8 mouse cellular contexts compared by ENCODE assay signal in the genomic region with DNA sequence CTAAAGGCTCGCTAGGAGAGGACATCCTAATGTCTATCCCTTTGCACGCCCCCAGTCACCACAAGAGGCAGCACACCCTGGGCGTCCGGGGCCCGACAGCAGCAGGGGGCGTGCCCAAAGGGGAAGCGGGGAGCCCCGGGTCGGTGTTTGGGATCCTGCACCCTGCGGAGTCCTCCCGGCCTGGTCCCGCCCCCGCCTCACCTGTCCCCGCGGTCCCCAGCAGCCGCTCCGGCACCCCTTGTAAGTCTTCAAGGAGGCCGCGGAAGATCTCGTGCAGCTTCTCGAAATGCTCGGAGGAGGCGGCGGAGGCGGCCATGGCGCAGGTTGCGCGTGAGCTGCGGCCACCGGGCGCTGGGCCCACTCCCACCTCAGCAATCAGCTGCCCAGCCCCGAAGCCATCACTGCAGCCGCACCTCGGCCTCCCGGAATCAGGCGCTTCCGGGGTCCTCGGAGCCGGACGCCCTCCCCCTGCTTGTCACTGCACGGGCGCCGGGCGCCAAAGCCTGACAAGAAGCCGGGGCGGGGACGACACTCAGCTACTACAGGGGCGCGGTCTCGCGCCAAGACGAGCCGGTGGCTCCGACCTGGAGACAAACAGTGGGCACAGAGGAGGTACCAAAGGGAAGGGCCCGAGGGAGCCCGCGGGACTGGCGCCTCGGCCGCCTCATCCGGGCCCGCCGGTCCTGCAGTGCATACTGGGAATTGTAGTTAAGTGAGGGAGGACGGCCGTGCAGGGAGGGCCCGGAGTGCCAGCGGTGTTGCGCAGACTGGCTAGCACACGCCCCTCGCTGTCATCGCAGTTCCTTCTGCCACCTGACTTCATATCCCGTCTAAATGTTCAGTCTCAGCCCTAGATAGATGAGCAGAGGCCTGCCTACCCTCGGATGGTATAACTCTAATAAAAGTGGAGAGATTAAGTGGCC. TPM values are rescaled to one million over a fixed set of nuclear protein-coding genes. Genes with fewer than 3 reads are reported as not detected.
A peak's percentile ranks its signal among the peaks of the same experiment; 100 is the strongest.
DNase-seq lines count a peak whose midpoint lies in the region; ATAC-seq and TF ChIP-seq lines count a peak whose summit lies in the region.

Gene Vti1b (minus strand): TSS at position 649 of the 923 bp plus-strand sequence.

- H3K36me3 ChIP-seq in hindbrain, postnatal 0 days (ENCODE audit: insufficient read depth, low read length): peaks cover 23% of the 10 kb centered on the region; the same call in 1 of the 2 replicates

- peak; percentile 69 for DNase-seq in WW6 (ENCODE audit: low read depth, low spot score)
- DNase-seq in cerebellum, postnatal 4 days (ENCODE audit: low spot score in 2 of 2): peak; percentile 77 to 81
- DNase-seq in gastrocnemius, adult 2 months: peak; percentile 94
- DNase-seq in hindbrain, postnatal 0 days (ENCODE audit: low spot score): peak; percentile 92
- peak; percentile 90 for DNase-seq in left cerebral cortex, adult 2 months (ENCODE audit: extremely low spot score in 1 of 2, low spot score in 2 of 2)
- DNase-seq in right cerebral cortex, adult 2 months (ENCODE audit: low spot score in 2 of 2): peak; percentile 87 to 95
- DNase-seq in urinary bladder, postnatal 14 days (ENCODE audit: low spot score): peak; percentile 90

- H3K4me2 ChIP-seq in hindbrain, postnatal 0 days (ENCODE audit: low read depth, low read length): peak within 1 kb of the TSS; percentile 66

- peak; percentile 98 for ATAC-seq in hindbrain, postnatal 0 days
- ATAC-seq in megakaryocyte, adult 5-6 weeks (ENCODE audit: poor library complexity, severe bottlenecking): peak; percentile 94

- peak within 1 kb of the TSS; percentile 81 for H3K9ac ChIP-seq in hindbrain, postnatal 0 days (replicated peaks; ENCODE audit: low read length)

- H3K27me3 ChIP-seq in hindbrain, postnatal 0 days (ENCODE audit: insufficient read depth, low read length): no peaks in the 10 kb centered on the region

- peak within 1 kb of the TSS; percentile 100 for H3K27ac ChIP-seq in gastrocnemius, adult 2 months
- H3K27ac ChIP-seq in hindbrain, postnatal 0 days: peak within 1 kb of the TSS; percentile 91
- H3K27ac ChIP-seq in left cerebral cortex, adult 2 months: peak within 1 kb of the TSS; percentile 100

- peak; percentile 72 for TF ChIP-seq CTCF in gastrocnemius, adult 2 months (IDR thresholded peaks at IDR 0.05)
- TF ChIP-seq CTCF in hindbrain, postnatal 0 days (IDR thresholded peaks at IDR 0.05; ENCODE audit: low read depth): peak; percentile 66
- peak; percentile 65 for TF ChIP-seq CTCF in left cerebral cortex, adult 2 months (IDR thresholded peaks at IDR 0.05)

- 0 out of 2 replicates have a peak, but pooled peaks cover 5% of the 10 kb centered on the region for H3K4me1 ChIP-seq in hindbrain, postnatal 0 days (ENCODE audit: insufficient read depth, low read length)

- peak within 1 kb of the TSS; percentile 100 for H3K4me3 ChIP-seq in gastrocnemius, adult 2 months
- H3K4me3 ChIP-seq in hindbrain, postnatal 0 days (ENCODE audit: low read length): peak within 1 kb of the TSS; percentile 99
- H3K4me3 ChIP-seq in left cerebral cortex, adult 2 months: peak within 1 kb of the TSS; percentile 75

- no peaks in the 10 kb centered on the region for H3K9me3 ChIP-seq in hindbrain, postnatal 0 days (ENCODE audit: low read length)

- WGBS in hindbrain, postnatal 0 days: 1% methylated on average over 70 of the region's 73 CpGs

- intact Hi-C loops in gastrocnemius, adult 2 months (cut with DNase I): loop anchor here (5.0 to 10.0 kb wide), 2 partner anchors 1473 to 1775 kb away; partner anchors contain the start of genes Erh, Slc39a9 and Srsf5
- intact Hi-C loops in left cerebral cortex, adult 2 months (cut with DNase I): loop anchor here (2.0 kb wide), 1 partner anchor 19 kb away; no protein-coding TSS in a partner anchor

RNA-seq across cellular contexts. Expression of gene Vti1b, which starts in this region (rescaled TPM):
- 10 to 100 TPM; 72.1 to 88.9 TPM for total RNA-seq in gastrocnemius, adult 2 months (2021)
- 49.4 and 59.7 TPM in 2 replicates for total RNA-seq in hindbrain, postnatal 0 days (2014; rRNA removed)
- polyA plus RNA-seq in hindbrain, postnatal 0 days (2015; fragmentation: Nextera tagmentation; extraction: Ambion mirVana): 217 and 218 TPM in 2 replicates
- 100 to 1,000 TPM; 247 to 256 TPM for total RNA-seq in left cerebral cortex, adult 2 months (2021)
- total RNA-seq in megakaryocyte, adult 5-6 weeks (2015): 17.5 and 17.7 TPM in 2 replicates
- 192 and 195 TPM in 2 replicates for total RNA-seq in megakaryocyte, adult 5-6 weeks (2017)

Comparison
In these comparisons a context has a peak if more than half of its experiments do, and no peak if none do; other contexts are left out.
1. Peak in every context shown above with its lines: DNase-seq, ATAC-seq, H3K4me3 ChIP-seq and H3K27ac ChIP-seq.